Mouse (Mus musculus) limb, embryonic 14.5 days (tissue): Measurements from ENCODE around the gene Per2. TPM values are rescaled to one million over a fixed set of nuclear protein-coding genes. Genes with fewer than 3 reads are reported as not detected.

ENCODE experiments used
- ATAC-seq: fragments of 200-750 bp; cut with Nextera tagmentation; 2 replicates; pipeline ENCODE4 v1.8.0; 2017; ENCODE audit warnings: low read depth, moderate number of reproducible peaks, moderate TSS enrichment; ENCODE audit not compliant: low FRiP score
- DNase-seq: peaks from one replicate; pipeline ENCODE4 v3.0.0-alpha.2; 2015; ENCODE audit warnings: low spot score
- H3K27ac ChIP-seq: fragments of 300-500 bp; sonication (generic); replicated peaks from 2 replicates; pipeline ENCODE4 v1.5.1; 2014; ENCODE audit warnings: low read depth, mild to moderate bottlenecking, low read length, moderate library complexity, mixed read lengths
- H3K27me3 ChIP-seq: fragments of 300-500 bp; sonication (generic); 2 replicates; pipeline ENCODE4 v1.6.1; 2014; ENCODE audit warnings: low read length, mixed read lengths; ENCODE audit not compliant: control insufficient read depth, insufficient read depth
- H3K36me3 ChIP-seq: fragments of 300-500 bp; sonication (generic); 2 replicates; pipeline ENCODE4 v1.6.1; 2014; ENCODE audit warnings: mild to moderate bottlenecking, low read length, moderate library complexity, mixed read lengths; ENCODE audit not compliant: control insufficient read depth, insufficient read depth
- H3K4me1 ChIP-seq: fragments of 300-500 bp; sonication (generic); 2 replicates; pipeline ENCODE4 v1.6.1; 2014; ENCODE audit warnings: antibody characterized with exemption, low read length, mixed read lengths; ENCODE audit not compliant: control insufficient read depth, insufficient read depth
- H3K4me2 ChIP-seq: fragments of 300-500 bp; sonication (generic); replicated peaks from 2 replicates; pipeline ENCODE4 v1.6.1; 2014; ENCODE audit warnings: low read depth, mild to moderate bottlenecking, low read length, moderate library complexity; ENCODE audit not compliant: severe bottlenecking
- H3K4me3 ChIP-seq: fragments of 300-500 bp; sonication (generic); replicated peaks from 2 replicates; pipeline ENCODE4 v1.5.1; 2014; ENCODE audit warnings: low read length
- H3K9ac ChIP-seq: fragments of 300-500 bp; sonication (generic); 2 replicates; pipeline ENCODE4 v1.6.1; 2014; ENCODE audit warnings: mild to moderate bottlenecking, low read depth, low read length, moderate library complexity; ENCODE audit not compliant: severe bottlenecking
- H3K9me3 ChIP-seq: fragments of 300-500 bp; sonication (generic); 2 replicates; pipeline ENCODE4 v1.6.1; 2016; ENCODE audit warnings: low read length; ENCODE audit not compliant: control insufficient read depth
- POLR2A ChIP-seq: fragments of 200-500 bp; IDR thresholded peaks from 2 replicates; pipeline ENCODE4 v1.8.0; 2012; ENCODE audit warnings: inconsistent platforms, mild to moderate bottlenecking, moderate library complexity, borderline replicate concordance; ENCODE audit not compliant: insufficient read depth, insufficient read length; ENCODE audit errors: extremely low read depth
- WGBS: fragments of 180-500 bp; shearing (Covaris S2); extraction: QIAGEN DNeasy Blood & Tissue Kit; methylation state at CpG from one replicate; pipeline ENCODE4 v1.1.7; 2014; 5-methylcytosine and 5-hydroxymethylcytosine counted together
- polyA plus RNA-seq, 2 experiments: library from polyadenylated mRNA; depleted of rRNA in 1 of 2; stranded (reverse) in 1 of 2; unstranded in 1 of 2; fragments of >200 nt; fragmentation: Nextera tagmentation in 1 of 2; extraction: Ambion mirVana in 1 of 2; gene quantifications; 2 replicates each; pipeline versions ENCODE4 v1.2.1 to v1.2.3; 2012 to 2014

Gene Per2
- 8.3 and 10.5 TPM in 2 replicates for polyA plus RNA-seq (2012; rRNA removed)
- polyA plus RNA-seq (2014; fragmentation: Nextera tagmentation; extraction: Ambion mirVana), result 4.0 and 4.2 TPM in 2 replicates

DNA sequence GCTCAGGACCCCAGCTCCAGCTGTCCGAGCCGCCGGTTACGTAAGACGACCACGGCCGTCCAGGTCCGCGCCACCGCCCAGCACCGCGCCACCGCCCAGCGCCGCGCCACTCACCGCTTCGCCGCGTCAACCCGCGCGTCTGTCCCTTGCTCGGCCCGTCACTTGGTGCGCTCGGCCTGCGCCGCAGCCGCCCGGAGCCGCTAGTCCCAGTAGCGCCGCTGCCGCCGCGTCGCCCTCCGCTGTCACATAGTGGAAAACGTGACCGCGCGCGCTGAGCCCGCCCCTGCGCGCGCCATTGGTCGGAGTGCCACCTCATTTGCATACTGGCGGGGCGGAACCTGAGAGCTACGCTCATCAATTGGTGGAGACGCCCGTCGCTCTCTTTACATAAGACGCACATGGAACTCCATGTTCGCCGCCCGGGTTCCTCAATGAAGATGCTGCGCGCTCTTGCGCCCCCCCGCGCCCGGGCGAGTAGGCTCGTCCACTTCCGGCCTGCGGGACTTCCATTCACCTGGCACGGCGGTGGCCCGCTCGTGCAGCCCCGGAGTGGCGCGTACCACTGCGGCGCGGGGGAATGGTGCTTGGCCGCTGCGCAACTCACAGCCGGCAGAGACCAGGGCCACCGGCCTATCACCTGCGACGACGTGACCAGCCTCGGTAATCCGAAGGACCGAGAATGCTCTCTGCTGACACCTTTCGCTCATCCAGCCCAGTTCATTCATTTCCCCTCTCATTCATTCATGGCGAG is at the start of gene Per2:
TSS of gene Per2 (minus strand) at position 266 of the 751 bp plus-strand sequence.
- Histone ChIP-seq H3K36me3 (no peaks in the 10 kb centered on the region), H3K4me2 (peak within 1 kb of the TSS; percentile 85), H3K4me1 (peaks cover 34% of the 10 kb centered on the region), H3K27ac (0 out of 2 replicates have a peak within 1 kb of the TSS, but pooled peaks have one; percentile 13), H3K9me3 (no peaks in the 10 kb centered on the region), H3K4me3 (peak within 1 kb of the TSS; percentile 76), H3K9ac (peak within 1 kb of the TSS; percentile 58), H3K27me3 (no peaks in the 10 kb centered on the region)
- ATAC-seq, result peak; percentile 98
- under 1% methylated on average over 72 of the region's 91 CpGs for WGBS
- peak; percentile 99 for DNase-seq
- TF ChIP-seq POLR2A, result no peak

DNA sequence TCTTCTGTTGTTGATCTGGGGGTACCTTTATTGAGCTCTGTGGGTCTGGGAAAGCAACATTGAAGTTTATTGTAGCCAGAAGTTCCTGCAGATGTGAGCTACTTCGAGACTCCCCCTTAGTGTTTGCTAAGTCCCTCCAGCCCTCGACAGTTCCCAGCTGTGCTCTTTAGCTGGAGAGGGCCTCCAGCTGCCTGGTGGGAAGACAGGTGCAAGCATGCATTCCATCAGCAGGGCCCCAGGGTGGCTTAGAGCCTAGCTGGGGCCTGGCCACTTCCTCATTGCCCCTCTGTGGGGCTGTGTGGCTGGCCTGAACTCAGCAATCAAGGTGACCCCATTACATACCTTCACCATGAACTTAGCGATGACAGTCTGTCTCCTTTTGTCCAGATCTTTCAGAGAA is 45.5 kb upstream of the Per2 start:
- Histone ChIP-seq H3K4me3 (no peak overlapping the region), H3K4me2 (no peak overlapping the region), H3K27ac (no peak overlapping the region), H3K36me3 (peaks cover 57% of the 10 kb centered on the region), H3K4me1 (no peaks in the 10 kb centered on the region), H3K9me3 (no peaks in the 10 kb centered on the region), H3K9ac (no peak overlapping the region), H3K27me3 (no peaks in the 10 kb centered on the region)
- peak; percentile 40 for DNase-seq
- peak; percentile 80 for ATAC-seq
- whole genome bisulfite sequencing, result 54% methylated on average over 3 of the region's 3 CpGs
- no peak for TF ChIP-seq POLR2A

DNA sequence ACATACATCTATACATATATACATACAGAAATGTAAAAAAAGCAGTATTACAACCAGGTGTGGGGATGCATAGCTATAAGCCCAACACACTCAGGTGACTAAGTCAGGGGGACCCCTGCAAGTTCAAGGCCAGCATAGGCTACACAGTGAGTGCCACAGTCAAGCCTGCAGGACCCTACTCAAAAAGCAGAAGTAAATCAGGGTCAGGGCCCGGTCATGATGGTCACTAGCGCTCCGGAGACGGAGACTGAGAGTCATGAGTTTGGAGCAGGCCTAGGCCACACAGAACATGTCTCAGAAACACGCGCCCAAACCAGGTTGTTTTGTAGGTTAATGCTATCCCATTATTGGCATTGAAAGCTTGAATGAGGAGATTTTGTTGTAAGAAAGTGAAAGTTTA is 39.5 kb upstream of the Per2 start:
- TF ChIP-seq POLR2A, result no peak
- Histone ChIP-seq H3K4me2 (no peak overlapping the region), H3K27me3 (no peaks in the 10 kb centered on the region), H3K9ac (no peak overlapping the region), H3K36me3 (peaks cover 36% of the 10 kb centered on the region), H3K27ac (no peak overlapping the region), H3K4me1 (peaks cover 8% of the 10 kb centered on the region), H3K9me3 (no peaks in the 10 kb centered on the region), H3K4me3 (no peak overlapping the region)
- no peak for ATAC-seq
- DNase-seq, result no peak
- 91% methylated on average over 6 of the region's 6 CpGs for WGBS

DNA sequence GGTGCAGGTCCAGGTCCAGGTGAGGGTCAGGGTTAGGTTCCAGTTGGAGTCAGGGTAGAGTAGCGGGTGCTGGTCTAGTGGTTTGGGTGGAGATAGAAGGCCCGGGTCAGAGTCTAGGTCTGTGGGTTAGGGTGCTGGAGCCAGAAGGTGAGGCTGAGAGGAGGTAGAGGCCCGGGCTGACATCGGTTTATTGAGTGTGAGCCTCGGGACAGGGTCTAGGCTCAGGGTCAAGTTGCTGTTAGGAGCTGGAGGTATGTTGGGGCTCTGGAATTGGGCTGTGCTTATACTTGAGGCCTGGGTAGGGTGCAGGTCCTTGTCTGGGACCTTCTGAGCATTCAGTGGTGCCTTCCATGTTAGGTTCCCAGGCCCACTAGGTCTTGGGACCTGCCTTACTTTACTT is 36.2 kb upstream of the Per2 start:
- no peak for ATAC-seq
- Histone ChIP-seq H3K36me3 (peaks cover 8% of the 10 kb centered on the region; the same call in 1 of the 2 replicates), H3K4me3 (peak overlapping the region; percentile 89), H3K4me1 (peaks cover 8% of the 10 kb centered on the region), H3K9me3 (no peaks in the 10 kb centered on the region), H3K9ac (peak overlapping the region; percentile 74), H3K4me2 (peak overlapping the region; percentile 76), H3K27me3 (no peaks in the 10 kb centered on the region), H3K27ac (no peak overlapping the region)
- DNase-seq, result no peak
- 48% methylated on average over 5 of the region's 5 CpGs for WGBS
- no peak for TF ChIP-seq POLR2A

DNA sequence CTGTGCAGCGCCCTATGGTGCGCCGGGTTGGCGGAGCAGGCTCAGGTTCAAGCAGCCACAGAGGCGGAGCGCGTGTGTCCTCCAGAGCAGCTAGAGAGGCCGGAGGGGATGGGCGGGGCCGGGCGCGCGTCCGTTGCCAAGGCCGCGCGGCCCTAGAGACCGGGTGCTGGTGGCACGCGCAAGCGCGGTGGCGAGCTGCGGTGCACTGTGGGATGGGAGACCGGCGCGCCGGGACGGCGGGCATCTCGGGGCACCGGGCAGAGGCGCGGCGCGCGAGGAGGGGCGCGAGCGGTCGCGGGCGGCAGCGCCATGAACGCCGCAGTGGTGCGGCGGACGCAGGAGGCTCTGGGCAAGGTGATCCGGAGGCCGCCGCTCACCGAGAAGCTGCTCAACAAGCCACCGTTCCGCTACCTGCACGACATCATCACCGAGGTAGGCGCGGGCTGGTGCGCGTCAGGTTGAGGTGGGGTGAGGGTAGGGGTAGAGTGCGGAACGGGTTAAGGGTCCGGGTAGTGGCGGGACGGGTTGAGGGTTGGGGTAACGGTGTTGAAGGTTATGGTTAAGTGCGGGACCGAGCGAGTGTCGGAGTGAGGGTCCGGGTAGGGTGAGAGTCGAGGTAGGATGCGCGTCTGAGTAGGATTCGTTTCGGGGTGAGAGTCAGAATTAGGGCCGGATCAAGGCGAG is 35.5 kb upstream of the Per2 start, which contains the start of gene Traf3ip1:
TSS of gene Traf3ip1 (plus strand) at position 191 of the 684 bp plus-strand sequence.
- Histone ChIP-seq H3K4me3 (peak within 1 kb of the TSS; percentile 89), H3K27me3 (no peaks in the 10 kb centered on the region), H3K4me2 (peak within 1 kb of the TSS; percentile 76), H3K4me1 (peaks cover 8% of the 10 kb centered on the region), H3K36me3 (peaks cover under 1% of the 10 kb centered on the region; the same call in 1 of the 2 replicates), H3K9me3 (no peaks in the 10 kb centered on the region), H3K27ac (no peak within 1 kb of the TSS), H3K9ac (peak within 1 kb of the TSS; percentile 74)
- ATAC-seq (peak; percentile 97), DNase-seq (peak; percentile 90)
- peak; percentile 52; the same call in 1 of the 2 replicates for TF ChIP-seq POLR2A
- under 1% methylated on average over 63 of the region's 79 CpGs for WGBS
